Mouse (Mus musculus): ENCODE data around the gene Ccdc170. TPM values are rescaled to one million over a fixed set of nuclear protein-coding genes. Genes with fewer than 3 reads are reported as not detected.

Ccdc170 gene
- total RNA-seq, 2 experiments from 2014 or later: 0.62 to 0.68 TPM

DNA sequence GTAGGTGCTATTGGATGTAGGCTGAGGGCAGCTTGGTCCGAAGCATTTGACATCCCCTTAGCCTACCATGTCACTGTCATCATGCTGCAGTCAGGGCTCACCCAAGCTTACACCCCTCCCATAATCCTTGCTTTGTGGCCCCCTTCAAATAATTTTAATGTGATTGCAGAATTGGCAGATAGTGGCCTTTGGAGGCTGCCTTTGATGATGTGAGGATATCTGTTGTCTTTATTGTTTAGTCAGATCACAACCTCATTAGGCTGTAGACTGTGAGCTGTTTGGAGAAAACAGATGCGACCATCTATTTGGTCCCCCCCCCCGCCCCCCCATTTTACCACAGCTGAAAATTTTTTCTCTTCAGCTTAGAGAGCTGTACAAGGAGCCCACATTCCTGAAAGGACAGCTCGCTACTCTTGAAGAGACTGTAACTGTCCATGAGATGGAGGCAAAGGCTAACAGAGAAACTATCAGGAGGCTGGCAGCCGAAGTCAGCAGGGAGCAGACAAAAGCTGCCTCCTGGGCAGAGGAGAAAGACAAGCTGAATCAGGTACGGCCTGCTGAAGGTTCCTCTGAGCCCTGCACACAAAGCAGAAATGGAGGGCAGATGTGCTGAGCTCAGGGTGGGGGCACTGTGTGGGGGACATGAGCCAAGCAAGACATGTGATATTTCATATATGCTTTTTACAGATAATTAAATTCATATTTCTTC is 38.2 kb downstream of the Ccdc170 start:
- intact Hi-C loops (cut with DNase I): no loop called here
- no peak for DNase-seq

DNA sequence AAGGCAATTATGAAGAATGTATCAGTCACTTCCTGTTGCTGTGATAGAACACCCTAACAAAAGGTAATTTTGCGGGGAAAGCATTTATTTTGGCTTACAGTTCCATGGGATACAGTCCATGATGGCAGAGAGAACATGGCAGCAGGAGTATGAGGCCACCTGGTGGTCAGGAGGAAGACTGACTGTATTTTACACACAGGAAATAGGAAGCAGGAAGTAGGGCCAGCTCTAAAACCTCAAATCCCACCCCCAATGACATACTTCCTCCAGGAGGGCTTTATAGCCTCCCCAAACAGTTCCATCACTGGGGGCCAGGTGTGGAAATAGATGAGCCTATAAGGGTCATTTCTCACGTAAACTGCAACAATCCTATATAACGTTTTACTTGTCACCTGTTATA is 39.8 kb downstream of the Ccdc170 start:
- intact Hi-C loops (cut with DNase I): no loop called here
- DNase-seq: no peak

GRCm38 (mm10) chr10:4523078-4523477 is 40.8 kb downstream of the Ccdc170 start:
- no peak for DNase-seq

GRCm38 (mm10) chr10:4528043-4528442 is 45.7 kb downstream of the Ccdc170 start:
- DNase-seq: no peak
- intact Hi-C loops (cut with DNase I): no loop called here

More at GRCm38 (mm10) chr10:4523078-4523477, 40.8 kb downstream of the Ccdc170 start:
- intact Hi-C loops (cut with DNase I): no loop called here

GRCm38 (mm10) chr10:4530638-4531235 is 48.4 kb downstream of the Ccdc170 start:
- DNase-seq: no peak
- intact Hi-C loops (cut with DNase I): no loop called here

GRCm38 (mm10) chr10:4531933-4532332 is 49.6 kb downstream of the Ccdc170 start:
- intact Hi-C loops (cut with DNase I): no loop called here
- no peak for DNase-seq

GRCm38 (mm10) chr10:4532731-4533130 is 50.4 kb downstream of the Ccdc170 start:
- DNase-seq: no peak
- intact Hi-C loops (cut with DNase I): no loop called here

- peak; percentile 3 for DNase-seq
- intact Hi-C loops (cut with DNase I): no loop called here
Observed at GRCm38 (mm10) chr10:4533873-4534272, 51.6 kb downstream of the Ccdc170 start.

DNA sequence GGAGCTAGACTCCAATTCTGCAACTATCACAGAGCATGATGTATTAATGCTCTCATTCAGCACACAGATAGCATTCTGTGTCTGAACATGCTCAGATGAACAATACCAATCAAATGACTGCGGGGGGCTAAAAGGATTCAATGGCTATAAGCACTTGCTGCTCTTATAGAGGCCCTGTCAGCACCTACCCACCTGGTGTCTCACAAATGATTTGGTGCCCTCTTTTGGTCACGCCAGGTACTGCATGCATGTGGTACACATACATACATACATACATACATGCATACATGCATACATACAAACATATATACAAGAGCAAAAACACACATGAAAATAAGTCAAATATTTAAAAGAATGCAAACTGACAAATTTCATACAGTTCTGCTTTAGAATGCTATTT is 63.2 kb downstream of the Ccdc170 start:
- intact Hi-C loops (cut with DNase I): no loop called here
- peak; percentile 3 for DNase-seq

- intact Hi-C loops (cut with DNase I): no loop called here
- no peak for DNase-seq
Observed at GRCm38 (mm10) chr10:4553442-4554119, 71.3 kb downstream of the Ccdc170 start.

- DNase-seq: no peak
- intact Hi-C loops (cut with DNase I): no loop called here
Observed at GRCm38 (mm10) chr10:4556842-4557377, 74.6 kb downstream of the Ccdc170 start.

- DNase-seq: no peak
- intact Hi-C loops (cut with DNase I): no loop called here
Observed at GRCm38 (mm10) chr10:4559132-4559531, 76.8 kb downstream of the Ccdc170 start.

DNA sequence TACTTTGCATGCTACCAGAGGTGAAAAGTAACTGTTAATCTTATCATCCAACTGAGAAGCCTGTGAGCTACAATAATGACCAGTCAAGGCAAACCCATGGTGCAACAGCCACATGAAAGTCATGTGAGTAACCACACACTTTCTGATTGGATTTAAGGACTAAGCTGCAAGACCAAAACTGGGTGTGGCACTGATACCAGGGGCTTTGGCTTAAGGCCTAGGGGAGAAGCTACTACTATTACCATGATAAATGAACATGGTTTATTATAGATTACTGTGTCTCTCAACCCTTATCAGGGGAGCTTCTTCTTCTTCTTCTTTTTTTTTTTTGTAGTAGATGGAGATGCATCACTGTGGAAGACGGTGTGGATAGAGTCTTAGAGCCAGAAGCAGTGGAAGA is 82.8 kb downstream of the Ccdc170 start:
- no peak for DNase-seq
- intact Hi-C loops (cut with DNase I): no loop called here

- no peak for DNase-seq
Observed at GRCm38 (mm10) chr10:4570778-4571177, 88.5 kb downstream of the Ccdc170 start.

GRCm38 (mm10) chr10:4571304-4571703 is 89.0 kb downstream of the Ccdc170 start:
- intact Hi-C loops (cut with DNase I): no loop called here
- no peak for DNase-seq

More at GRCm38 (mm10) chr10:4570778-4571177, 88.5 kb downstream of the Ccdc170 start:
- intact Hi-C loops (cut with DNase I): no loop called here

GRCm38 (mm10) chr10:4581905-4582304 is 99.6 kb downstream of the Ccdc170 start:
- intact Hi-C loops (cut with DNase I): no loop called here
- DNase-seq: no peak

DNA sequence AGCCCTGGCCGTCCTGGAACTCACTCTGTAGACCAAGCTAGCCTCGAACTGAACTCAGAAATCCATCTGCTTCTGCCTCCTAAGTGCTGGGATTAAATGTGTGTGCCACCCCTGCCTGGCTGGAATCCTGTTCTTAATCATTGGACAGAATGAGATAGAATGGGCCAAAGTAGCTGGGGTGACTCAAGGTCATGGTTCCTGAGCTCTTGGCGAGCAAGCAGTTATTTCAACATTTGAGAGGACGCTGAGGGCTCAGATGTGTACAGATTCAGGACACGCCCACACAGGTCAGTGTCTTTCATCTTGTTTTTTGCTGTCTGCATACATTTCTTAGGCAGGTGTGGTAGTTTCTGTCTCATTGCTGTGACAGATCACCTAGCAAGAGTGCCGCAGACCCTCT is 104.4 kb downstream of the Ccdc170 start:
- intact Hi-C loops (cut with DNase I): no loop called here
- no peak for DNase-seq

DNA sequence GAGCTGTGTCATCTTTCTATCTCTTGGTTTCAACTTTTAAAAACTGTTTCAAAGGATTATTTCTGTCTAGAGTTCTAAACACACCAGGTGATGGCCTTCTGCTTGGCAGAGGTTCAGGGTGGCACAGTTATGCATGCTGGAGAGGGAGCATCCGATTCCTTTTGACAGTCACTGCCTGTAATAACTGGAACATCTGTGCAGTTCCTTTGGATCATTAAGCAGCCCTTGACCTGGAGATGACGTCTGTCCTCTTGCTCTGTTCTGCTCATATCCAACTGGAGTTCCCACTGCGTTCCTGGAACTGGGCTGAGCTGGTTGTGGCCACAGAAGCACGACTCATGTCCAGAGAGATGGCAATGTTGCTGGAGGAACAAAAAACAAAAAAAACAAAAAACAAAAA is 107.3 kb downstream of the Ccdc170 start:
- no peak for DNase-seq
- intact Hi-C loops (cut with DNase I): no loop called here

DNA sequence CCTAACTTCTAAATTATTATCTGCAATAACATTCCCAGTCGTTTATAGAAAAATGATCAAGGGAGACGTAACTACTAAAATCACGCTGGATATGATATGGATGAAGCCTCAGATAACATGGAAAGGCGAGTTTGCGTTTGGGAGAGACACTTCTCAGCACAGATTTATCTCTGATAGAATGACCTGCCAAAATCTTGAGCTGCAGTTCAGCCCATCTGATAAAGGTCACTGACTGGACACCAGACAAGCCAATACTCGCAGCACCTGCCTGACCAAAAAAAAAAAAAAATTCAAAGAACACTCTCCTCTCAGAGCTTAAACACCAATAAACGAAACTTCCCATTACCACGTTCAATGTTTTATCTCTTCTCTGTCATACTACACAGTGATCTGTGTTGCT is 108.7 kb downstream of the Ccdc170 start:
- DNase-seq: no peak
- intact Hi-C loops (cut with DNase I): no loop called here

GRCm38 (mm10) chr10:4593828-4594227 is 111.5 kb downstream of the Ccdc170 start:
- intact Hi-C loops (cut with DNase I): no loop called here
- no peak for DNase-seq

GRCm38 (mm10) chr10:4597211-4597610 is 114.9 kb downstream of the Ccdc170 start:
- DNase-seq: no peak
- intact Hi-C loops (cut with DNase I): no loop called here

Data from left cerebral cortex, postnatal 4 days (tissue).